Mouse (Mus musculus) heart, embryonic 12.5 days (tissue): Measurements from ENCODE around the gene Gnat1. TPM values are rescaled to one million over a fixed set of nuclear protein-coding genes. Genes with fewer than 3 reads are reported as not detected.

ENCODE experiments used
- ATAC-seq: fragments of 200-750 bp; cut with Nextera tagmentation; 2 replicates; pipeline ENCODE4 v1.8.0; 2017; ENCODE audit warnings: moderate TSS enrichment, moderate library complexity; ENCODE audit not compliant: insufficient number of reproducible peaks, low FRiP score
- H3K27ac ChIP-seq: fragments of 300-500 bp; sonication (generic); 2 replicates; pipeline ENCODE4 v1.5.1; 2016; ENCODE audit warnings: mild to moderate bottlenecking, moderate library complexity; ENCODE audit not compliant: poor library complexity, severe bottlenecking
- H3K27me3 ChIP-seq: fragments of 300-500 bp; sonication (generic); replicated peaks from 2 replicates; pipeline ENCODE4 v1.6.1; 2016; ENCODE audit warnings: mild to moderate bottlenecking, moderate library complexity
- H3K36me3 ChIP-seq: fragments of 300-500 bp; sonication (generic); 2 replicates; pipeline ENCODE4 v1.6.1; 2016; ENCODE audit warnings: mild to moderate bottlenecking, moderate library complexity
- H3K4me1 ChIP-seq: fragments of 300-500 bp; sonication (generic); replicated peaks from 2 replicates; pipeline ENCODE4 v1.6.1; 2016; ENCODE audit warnings: mild to moderate bottlenecking
- H3K4me2 ChIP-seq: fragments of 300-500 bp; sonication (generic); 2 replicates; pipeline ENCODE4 v1.6.1; 2016; ENCODE audit warnings: mild to moderate bottlenecking, moderate library complexity
- H3K4me3 ChIP-seq: fragments of 300-500 bp; sonication (generic); 2 replicates; pipeline ENCODE4 v1.5.1; 2016; ENCODE audit warnings: mild to moderate bottlenecking
- H3K9ac ChIP-seq: fragments of 300-500 bp; sonication (generic); 2 replicates; pipeline ENCODE4 v1.6.1; 2016; ENCODE audit warnings: mild to moderate bottlenecking, moderate library complexity
- H3K9me3 ChIP-seq: fragments of 300-500 bp; sonication (generic); replicated peaks from 2 replicates; pipeline ENCODE4 v1.6.1; 2016; ENCODE audit warnings: mild to moderate bottlenecking, moderate library complexity
- WGBS: fragments of 180-500 bp; shearing (Covaris S2); methylation state at CpG from one replicate; pipeline ENCODE4 v1.1.7; 2016; 5-methylcytosine and 5-hydroxymethylcytosine counted together
- polyA plus RNA-seq: library from polyadenylated mRNA; unstranded; fragments of >200 nt; fragmentation: Nextera tagmentation; extraction: Ambion mirVana; gene quantifications from 2 replicates; pipeline ENCODE4 v1.2.1, GENCODE M21; 2016

Gnat1 gene
- polyA plus RNA-seq, 1 experiment from 2014 or later = 0.97 TPM

DNA sequence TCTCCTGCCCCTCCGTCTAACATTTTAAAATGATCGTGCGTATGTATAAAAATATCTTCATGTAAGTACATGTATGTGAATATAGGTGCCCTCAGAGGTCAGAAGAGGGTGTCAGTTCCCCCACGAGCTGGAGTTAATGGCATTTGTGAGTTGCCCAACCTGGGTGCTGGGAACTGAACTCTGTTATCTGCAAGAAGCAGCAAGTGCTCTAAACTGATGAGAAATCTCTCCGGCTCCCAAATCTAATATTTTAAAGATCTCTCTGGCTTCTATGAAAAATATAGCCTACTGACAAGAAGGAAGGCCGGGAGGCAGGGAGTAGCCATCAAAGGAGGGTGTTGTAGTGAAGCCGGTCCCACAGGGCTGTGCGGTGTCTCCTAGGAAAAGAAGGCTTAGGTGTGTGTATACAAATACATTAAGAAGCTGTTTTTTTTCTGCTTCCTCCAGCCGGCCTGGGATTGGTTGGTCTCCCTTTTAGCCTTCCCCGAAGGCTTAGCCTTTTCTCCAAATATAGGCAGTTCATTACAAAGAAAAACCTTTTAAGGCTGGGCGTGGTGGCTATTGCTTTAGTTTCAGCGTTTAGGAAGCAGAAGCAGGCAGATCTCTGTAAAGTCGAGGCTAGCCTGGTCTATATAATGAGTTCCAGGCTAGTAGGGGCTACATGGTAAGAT lies 35.8 kb downstream of the Gnat1 start:
- Histone ChIP-seq H3K4me1 (peaks cover 12% of the 10 kb centered on the region; the same call in 1 of the 2 replicates), H3K9ac (no peak overlapping the region; the same call in 1 of the 2 replicates), H3K4me3 (no peak overlapping the region), H3K9me3 (no peaks in the 10 kb centered on the region), H3K27ac (no peak overlapping the region), H3K36me3 (no peaks in the 10 kb centered on the region), H3K4me2 (peak overlapping the region; percentile 75), H3K27me3 (no peaks in the 10 kb centered on the region)
- WGBS = 85% methylated on average over 13 of the region's 13 CpGs
- ATAC-seq = no peak

GRCm38 (mm10) chr9:107641666-107642065 lies 37.8 kb downstream of the Gnat1 start:
- Histone ChIP-seq H3K9me3 (no peaks in the 10 kb centered on the region), H3K9ac (no peak overlapping the region), H3K4me3 (no peak overlapping the region), H3K4me1 (peaks cover 20% of the 10 kb centered on the region), H3K4me2 (no peak overlapping the region), H3K36me3 (no peaks in the 10 kb centered on the region), H3K27ac (no peak overlapping the region), H3K27me3 (no peaks in the 10 kb centered on the region)
- WGBS = 61% methylated on average over 8 of the region's 8 CpGs
- ATAC-seq = no peak

DNA sequence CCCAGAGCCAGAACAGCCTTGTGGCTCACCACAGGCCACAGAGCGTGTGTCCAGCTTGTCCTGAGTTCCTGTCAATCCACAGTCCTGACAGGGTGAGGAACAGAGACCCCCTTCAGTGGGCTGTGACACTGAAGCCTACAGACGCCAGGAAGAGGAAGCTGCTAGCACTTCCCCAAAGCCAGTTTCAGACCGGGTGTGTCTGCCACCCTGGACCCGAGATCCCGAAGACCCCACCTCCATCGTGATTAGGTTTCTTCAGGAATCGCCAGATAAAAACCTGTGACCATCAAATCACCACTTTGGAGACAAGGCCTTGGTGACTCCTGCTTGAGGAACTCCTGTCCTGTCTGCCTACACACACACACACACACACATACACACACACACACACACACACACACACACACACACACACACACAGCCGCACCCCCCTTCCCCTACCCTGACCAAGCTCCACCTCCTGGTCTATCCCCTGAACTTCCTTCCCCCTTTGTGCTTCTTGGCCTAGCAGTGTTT lies 39.2 kb downstream of the Gnat1 start:
- H3K4me3 ChIP-seq = no peak overlapping the region
- no peak for ATAC-seq
- H3K9ac ChIP-seq = no peak overlapping the region
- no peak overlapping the region for H3K4me2 ChIP-seq
- no peaks in the 10 kb centered on the region for H3K36me3 ChIP-seq
- H3K9me3 ChIP-seq = no peaks in the 10 kb centered on the region
- no peak overlapping the region for H3K27ac ChIP-seq
- H3K4me1 ChIP-seq = peaks cover 27% of the 10 kb centered on the region
- 22% methylated on average over 8 of the region's 8 CpGs for WGBS
- no peaks in the 10 kb centered on the region for H3K27me3 ChIP-seq

DNA sequence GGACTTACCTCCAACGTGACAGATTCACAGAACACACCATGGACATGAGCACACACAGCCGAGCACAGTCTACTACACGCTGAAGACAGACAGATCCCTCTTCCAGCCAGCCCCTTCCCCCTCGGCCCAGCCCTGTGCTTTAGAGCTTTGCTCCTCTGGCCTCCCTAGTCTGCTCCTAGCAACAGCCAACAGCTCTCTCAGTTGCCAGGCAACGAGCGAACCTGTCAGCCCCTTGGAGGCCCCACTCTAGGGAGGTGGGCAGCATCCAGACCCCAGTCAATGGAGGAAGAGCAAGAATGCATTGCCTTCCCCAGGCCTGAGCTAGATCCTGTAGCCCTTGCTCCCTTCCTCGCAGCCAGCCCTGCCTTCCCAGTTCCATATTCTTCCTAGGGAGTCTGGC lies 42.4 kb downstream of the Gnat1 start:
- Histone ChIP-seq H3K27me3 (no peaks in the 10 kb centered on the region), H3K4me3 (no peak overlapping the region), H3K9me3 (no peaks in the 10 kb centered on the region), H3K4me2 (peak overlapping the region; percentile 5; the same call in 1 of the 2 replicates), H3K9ac (no peak overlapping the region), H3K27ac (no peak overlapping the region), H3K36me3 (0 out of 2 replicates have a peak, but pooled peaks cover 3% of the 10 kb centered on the region), H3K4me1 (peaks cover 33% of the 10 kb centered on the region)
- WGBS = 36% methylated on average over 7 of the region's 7 CpGs
- no peak for ATAC-seq

GRCm38 (mm10) chr9:107635279-107636028 lies 44.1 kb downstream of the Gnat1 start, which contains the start of gene Gnai2:
Gnai2 (minus strand) TSS chr9:107635367.
- Histone ChIP-seq H3K4me3 (peak within 1 kb of the TSS; percentile 86), H3K4me1 (peaks cover 48% of the 10 kb centered on the region), H3K27me3 (no peaks in the 10 kb centered on the region), H3K4me2 (peak within 1 kb of the TSS; percentile 99), H3K9me3 (no peaks in the 10 kb centered on the region), H3K36me3 (peaks cover 8% of the 10 kb centered on the region; the same call in 1 of the 2 replicates), H3K9ac (peak within 1 kb of the TSS; percentile 96), H3K27ac (peak within 1 kb of the TSS; percentile 90)
- peak; percentile 95 for ATAC-seq
- WGBS = 2% methylated on average over 38 of the region's 38 CpGs

DNA sequence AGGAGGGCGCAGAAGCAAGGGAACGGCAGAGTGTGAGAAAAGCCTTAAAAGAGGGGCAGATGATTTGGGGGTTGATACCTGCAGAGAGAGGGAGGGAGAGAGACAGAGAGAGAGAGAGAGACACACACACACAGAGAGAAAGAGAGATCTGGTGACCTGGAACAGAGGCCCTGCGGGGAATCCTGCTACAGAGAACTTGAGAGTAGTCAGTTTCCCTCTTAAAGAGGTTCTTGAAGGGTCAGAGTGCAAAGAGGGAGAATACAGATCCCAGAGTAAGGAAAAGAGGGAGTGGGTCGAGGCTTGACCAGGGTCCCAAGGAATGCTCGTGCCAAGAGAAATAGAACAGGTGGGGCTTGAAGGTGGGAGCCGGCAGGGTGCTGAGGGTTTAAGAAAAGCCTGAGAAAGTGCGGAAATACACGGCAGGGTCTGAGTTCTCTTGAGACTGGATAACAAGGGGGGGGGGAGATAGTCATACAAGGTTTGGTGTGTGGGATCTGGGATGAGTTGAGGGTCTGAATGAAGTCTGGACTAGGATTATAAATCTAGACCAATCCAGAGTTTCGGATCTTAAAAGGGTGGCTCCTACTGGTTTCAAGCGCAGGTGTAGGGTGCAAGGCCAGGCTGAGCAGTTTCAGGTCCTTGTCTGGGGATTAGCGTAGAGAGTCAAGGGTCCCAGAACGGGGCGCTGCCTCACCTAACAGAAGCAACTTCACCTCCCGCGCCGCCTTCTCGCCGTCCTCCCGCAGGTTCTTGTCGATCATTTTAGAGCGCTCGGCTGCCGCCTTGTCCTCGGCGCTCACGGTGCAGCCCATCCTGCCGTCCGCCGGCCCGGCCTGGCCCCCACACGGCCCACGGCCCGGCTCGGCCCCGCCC lies 44.9 kb downstream of the Gnat1 start:
- Histone ChIP-seq H3K4me1 (peaks cover 51% of the 10 kb centered on the region), H3K4me2 (peak overlapping the region; percentile 99), H3K36me3 (peaks cover 8% of the 10 kb centered on the region; the same call in 1 of the 2 replicates), H3K27ac (peak overlapping the region; percentile 90), H3K9me3 (no peaks in the 10 kb centered on the region), H3K9ac (peak overlapping the region; percentile 96), H3K4me3 (peak overlapping the region; percentile 86), H3K27me3 (no peaks in the 10 kb centered on the region)
- no peak for ATAC-seq
- WGBS = under 1% methylated on average over 35 of the region's 35 CpGs

DNA sequence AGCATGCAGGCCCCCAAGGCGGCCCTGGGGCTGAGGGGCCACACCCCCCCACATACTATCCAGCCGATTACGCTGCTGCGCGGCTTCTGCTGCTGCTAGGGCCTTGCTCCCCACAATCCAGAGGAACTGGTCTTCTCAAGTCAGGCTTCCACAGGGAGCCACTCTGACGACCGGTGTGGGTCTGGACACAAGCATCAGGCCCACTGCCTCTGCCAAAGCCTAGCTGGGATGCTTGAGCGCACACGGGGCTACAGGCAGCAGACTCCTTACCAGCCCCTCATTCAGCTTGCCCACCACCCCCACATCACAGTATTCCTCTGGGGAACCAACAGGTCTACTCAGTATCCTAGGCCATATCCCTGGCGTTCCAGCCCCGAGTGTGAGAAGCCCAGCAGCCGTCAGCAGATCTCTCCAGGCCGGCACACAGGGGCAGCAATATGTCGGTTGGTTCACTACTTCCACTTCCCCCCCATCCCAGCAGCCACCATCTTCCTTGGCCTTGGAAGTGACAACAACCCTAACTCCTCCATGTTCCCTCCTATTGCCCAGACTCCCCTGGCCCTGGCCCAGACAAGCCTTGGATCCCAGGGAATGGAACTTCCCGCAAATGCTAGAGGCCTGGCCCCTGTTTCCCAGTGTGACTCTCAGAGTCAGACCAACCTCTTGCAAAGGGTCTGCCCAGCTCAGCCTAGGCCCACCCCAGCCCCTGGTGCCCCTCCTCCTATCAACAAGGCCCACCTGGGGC lies 45.7 kb downstream of the Gnat1 start:
- Histone ChIP-seq H3K4me1 (peaks cover 59% of the 10 kb centered on the region), H3K9ac (peak overlapping the region; percentile 96), H3K27ac (peak overlapping the region; percentile 90), H3K4me2 (peak overlapping the region; percentile 99), H3K4me3 (peak overlapping the region; percentile 86), H3K9me3 (no peaks in the 10 kb centered on the region), H3K27me3 (no peaks in the 10 kb centered on the region), H3K36me3 (peaks cover 13% of the 10 kb centered on the region; the same call in 1 of the 2 replicates)
- 2% methylated on average over 15 of the region's 15 CpGs for WGBS
- peak; percentile 7; the same call in 1 of the 2 replicates for ATAC-seq

GRCm38 (mm10) chr9:107633091-107633660 lies 46.3 kb downstream of the Gnat1 start:
- peak overlapping the region; percentile 96 for H3K9ac ChIP-seq
- ATAC-seq = peak; percentile 64
- peak overlapping the region; percentile 86 for H3K4me3 ChIP-seq
- peak overlapping the region; percentile 90 for H3K27ac ChIP-seq
- no peaks in the 10 kb centered on the region for H3K27me3 ChIP-seq
- 1% methylated on average over 33 of the region's 33 CpGs for WGBS
- peaks cover 16% of the 10 kb centered on the region; the same call in 1 of the 2 replicates for H3K36me3 ChIP-seq
- peaks cover 66% of the 10 kb centered on the region for H3K4me1 ChIP-seq
- H3K4me2 ChIP-seq = peak overlapping the region; percentile 99
- H3K9me3 ChIP-seq = no peaks in the 10 kb centered on the region

- peaks cover 71% of the 10 kb centered on the region for H3K4me1 ChIP-seq
- H3K27ac ChIP-seq = peak overlapping the region; percentile 90
- 64% methylated on average over 6 of the region's 6 CpGs for WGBS
- peak overlapping the region; percentile 86 for H3K4me3 ChIP-seq
- peak overlapping the region; percentile 96 for H3K9ac ChIP-seq
- no peaks in the 10 kb centered on the region for H3K27me3 ChIP-seq
- H3K9me3 ChIP-seq = no peaks in the 10 kb centered on the region
- peaks cover 16% of the 10 kb centered on the region; the same call in 1 of the 2 replicates for H3K36me3 ChIP-seq
- ATAC-seq = no peak
- H3K4me2 ChIP-seq = peak overlapping the region; percentile 99
These were observed 47.0 kb downstream of the Gnat1 start for GRCm38 (mm10) chr9:107632478-107632877.

GRCm38 (mm10) chr9:107631861-107632260 lies 47.7 kb downstream of the Gnat1 start:
- Histone ChIP-seq H3K27me3 (no peaks in the 10 kb centered on the region), H3K4me2 (peak overlapping the region; percentile 99), H3K27ac (0 out of 2 replicates have a peak overlapping the region, but pooled peaks have one; percentile 4), H3K9ac (peak overlapping the region; percentile 53), H3K9me3 (no peaks in the 10 kb centered on the region), H3K36me3 (peaks cover 16% of the 10 kb centered on the region; the same call in 1 of the 2 replicates), H3K4me1 (peaks cover 71% of the 10 kb centered on the region), H3K4me3 (no peak overlapping the region; the same call in 1 of the 2 replicates)
- 88% methylated on average over 8 of the region's 8 CpGs for WGBS
- ATAC-seq = no peak
